Mouse (Mus musculus) forebrain, embryonic 14.5 days (tissue): ENCODE measurements around the gene Txlng. TPM values are rescaled to one million over a fixed set of nuclear protein-coding genes. Genes with fewer than 3 reads are reported as not detected.

Experiments used
- ATAC-seq: fragments of 200-750 bp; cut with Nextera tagmentation; 2 replicates; pipeline ENCODE4 v1.8.0; 2017; ENCODE audit warnings: mild to moderate bottlenecking, moderate library complexity
- DNase-seq: peaks from one replicate; pipeline ENCODE4 v3.0.0-alpha.2; 2015; ENCODE audit warnings: low spot score
- H3K27ac ChIP-seq: fragments of 300-500 bp; sonication (generic); 2 replicates; pipeline ENCODE4 v1.5.1; 2014; ENCODE audit warnings: low read depth, mild to moderate bottlenecking, control low read depth, low read length, moderate library complexity
- H3K27me3 ChIP-seq: fragments of 300-500 bp; sonication (generic); replicated peaks from 2 replicates; pipeline ENCODE4 v1.6.1; 2014; ENCODE audit warnings: low read length, control low read depth, mixed read lengths; ENCODE audit not compliant: control insufficient read depth, insufficient read depth
- H3K36me3 ChIP-seq: fragments of 300-500 bp; sonication (generic); 2 replicates; pipeline ENCODE4 v1.6.1; 2014; ENCODE audit warnings: low read length, control low read depth; ENCODE audit not compliant: control insufficient read depth, insufficient read depth
- H3K4me1 ChIP-seq: fragments of 300-500 bp; sonication (generic); 2 replicates; pipeline ENCODE4 v1.6.1; 2014; ENCODE audit warnings: antibody characterized with exemption, low read length, control low read depth; ENCODE audit not compliant: control insufficient read depth, insufficient read depth
- H3K4me2 ChIP-seq: fragments of 300-500 bp; sonication (generic); 2 replicates; pipeline ENCODE4 v1.6.1; 2014; ENCODE audit warnings: mild to moderate bottlenecking, control low read depth, low read length
- H3K4me3 ChIP-seq: fragments of 300-500 bp; sonication (generic); 2 replicates; pipeline ENCODE4 v1.5.1; 2014; ENCODE audit warnings: low read depth, low read length, control low read depth
- H3K9ac ChIP-seq: fragments of 300-500 bp; sonication (generic); 2 replicates; pipeline ENCODE4 v1.6.1; 2014; ENCODE audit warnings: mild to moderate bottlenecking, low read length, control low read depth, moderate library complexity
- H3K9me3 ChIP-seq: fragments of 300-500 bp; sonication (generic); replicated peaks from 2 replicates; pipeline ENCODE4 v1.6.1; 2016; ENCODE audit warnings: low read length, control low read depth, mixed read lengths; ENCODE audit not compliant: control insufficient read depth
- WGBS: fragments of 180-500 bp; shearing (Covaris S2); extraction: QIAGEN DNeasy Blood & Tissue Kit; methylation state at CpG from one replicate; pipeline ENCODE4 v1.1.7; 2014; 5-methylcytosine and 5-hydroxymethylcytosine counted together
- polyA plus RNA-seq: library from polyadenylated mRNA; unstranded; fragments of >200 nt; fragmentation: Nextera tagmentation; extraction: Ambion mirVana; gene quantifications from 2 replicates; pipeline ENCODE4 v1.2.1, GENCODE M21; 2014

Gene Txlng
- polyA plus RNA-seq: 13.6 and 14.8 TPM in 2 replicates

DNA sequence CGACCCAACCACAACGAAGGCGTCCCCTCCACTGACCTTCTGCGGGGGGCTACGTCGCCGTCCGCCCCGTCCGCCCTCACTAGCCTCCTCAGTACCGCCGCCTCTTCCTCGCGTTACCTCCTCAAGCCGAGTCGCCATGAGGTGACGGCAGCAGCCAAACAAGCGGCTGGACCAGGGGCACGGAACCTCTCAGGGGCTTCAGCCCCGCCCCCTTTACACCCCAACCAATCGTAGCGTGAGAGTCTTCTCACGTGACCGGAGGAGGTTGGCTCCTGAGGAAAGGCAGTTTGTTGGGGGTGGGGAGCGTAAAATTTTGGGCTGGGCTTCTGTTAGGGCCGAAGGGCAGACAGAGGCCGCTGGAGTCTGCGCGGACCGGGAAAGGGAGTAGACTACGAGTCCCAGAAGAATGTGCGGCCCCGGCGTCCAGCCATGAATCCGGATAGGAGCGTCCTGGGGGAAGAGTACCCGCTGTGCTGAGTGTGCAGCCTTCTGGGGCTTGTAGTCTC, at the start of gene Txlng:
Txlng (minus strand) TSS at position 252 of the 506 bp plus-strand sequence.
- peak; percentile 98 for DNase-seq
- H3K4me1 ChIP-seq: no peaks in the 10 kb centered on the region
- H3K4me2 ChIP-seq: peak within 1 kb of the TSS; percentile 69
- H3K27me3 ChIP-seq: no peaks in the 10 kb centered on the region
- no peaks in the 10 kb centered on the region for H3K36me3 ChIP-seq
- H3K9me3 ChIP-seq: no peaks in the 10 kb centered on the region
- peak within 1 kb of the TSS; percentile 48 for H3K4me3 ChIP-seq
- peak within 1 kb of the TSS; percentile 64 for H3K9ac ChIP-seq
- 26% methylated on average over 37 of the region's 37 CpGs for WGBS
- ATAC-seq: peak; percentile 98
- no peak within 1 kb of the TSS for H3K27ac ChIP-seq

GRCm38 (mm10) chrX:162878236-162878635, 49.0 kb upstream of the Txlng start:
- ATAC-seq: no peak
- Histone ChIP-seq H3K4me1 (no peaks in the 10 kb centered on the region), H3K27me3 (no peaks in the 10 kb centered on the region), H3K4me3 (no peak overlapping the region), H3K9ac (no peak overlapping the region), H3K27ac (no peak overlapping the region), H3K36me3 (peaks cover 13% of the 10 kb centered on the region), H3K9me3 (no peaks in the 10 kb centered on the region), H3K4me2 (no peak overlapping the region)
- no peak for DNase-seq
- 91% methylated on average over 3 of the region's 3 CpGs for WGBS

DNA sequence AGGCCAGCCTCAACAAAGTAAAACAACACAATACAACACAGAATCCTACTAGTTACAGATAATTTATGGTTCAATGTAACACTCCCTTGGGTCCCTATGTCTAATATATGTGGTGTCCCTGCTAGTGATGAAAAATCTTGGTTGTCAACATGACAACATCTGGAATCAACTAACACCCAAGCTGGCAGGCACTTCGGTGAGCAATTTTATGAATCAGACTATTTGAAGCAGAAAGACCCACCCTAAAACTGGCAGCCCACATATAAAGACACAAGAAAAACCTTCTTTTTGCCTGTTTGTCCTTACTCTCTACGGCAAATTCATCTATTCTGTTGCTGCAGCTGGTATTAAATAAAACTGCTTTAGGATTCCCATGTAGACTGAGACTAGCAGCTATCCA, 44.5 kb upstream of the Txlng start:
- no peak for ATAC-seq
- Histone ChIP-seq H3K4me1 (no peaks in the 10 kb centered on the region), H3K4me3 (no peak overlapping the region), H3K36me3 (peaks cover 33% of the 10 kb centered on the region), H3K27me3 (no peaks in the 10 kb centered on the region), H3K4me2 (no peak overlapping the region), H3K9me3 (no peaks in the 10 kb centered on the region), H3K27ac (no peak overlapping the region), H3K9ac (no peak overlapping the region)
- 96% methylated on average over 2 of the region's 2 CpGs for WGBS
- DNase-seq: no peak

GRCm38 (mm10) chrX:162871734-162872517, 42.7 kb upstream of the Txlng start:
- H3K36me3 ChIP-seq: peaks cover 27% of the 10 kb centered on the region
- no peak overlapping the region for H3K4me2 ChIP-seq
- H3K27ac ChIP-seq: no peak overlapping the region
- H3K4me1 ChIP-seq: no peaks in the 10 kb centered on the region
- DNase-seq: peak; percentile 47
- no peak overlapping the region for H3K4me3 ChIP-seq
- no peak overlapping the region for H3K9ac ChIP-seq
- 36% methylated on average over 4 of the region's 4 CpGs for WGBS
- H3K27me3 ChIP-seq: no peaks in the 10 kb centered on the region
- no peak for ATAC-seq
- H3K9me3 ChIP-seq: no peaks in the 10 kb centered on the region

GRCm38 (mm10) chrX:162868294-162868965, 39.2 kb upstream of the Txlng start:
- no peaks in the 10 kb centered on the region for H3K27me3 ChIP-seq
- H3K4me1 ChIP-seq: no peaks in the 10 kb centered on the region
- H3K9me3 ChIP-seq: no peaks in the 10 kb centered on the region
- ATAC-seq (no peak), DNase-seq (no peak)
- 78% methylated on average over 3 of the region's 3 CpGs for WGBS
- H3K27ac ChIP-seq: no peak overlapping the region
- peaks cover 24% of the 10 kb centered on the region for H3K36me3 ChIP-seq
- H3K4me3 ChIP-seq: no peak overlapping the region
- H3K9ac ChIP-seq: no peak overlapping the region
- no peak overlapping the region for H3K4me2 ChIP-seq

- Histone ChIP-seq H3K36me3 (no peaks in the 10 kb centered on the region), H3K27me3 (no peaks in the 10 kb centered on the region), H3K9me3 (no peaks in the 10 kb centered on the region), H3K4me3 (no peak overlapping the region), H3K9ac (no peak overlapping the region), H3K4me1 (no peaks in the 10 kb centered on the region), H3K27ac (no peak overlapping the region), H3K4me2 (no peak overlapping the region)
- ATAC-seq: no peak
- DNase-seq: no peak
- WGBS: 100% methylated on average over 1 of the region's 1 CpGs
Observed at GRCm38 (mm10) chrX:162848682-162849081, 19.4 kb upstream of the Txlng start.

DNA sequence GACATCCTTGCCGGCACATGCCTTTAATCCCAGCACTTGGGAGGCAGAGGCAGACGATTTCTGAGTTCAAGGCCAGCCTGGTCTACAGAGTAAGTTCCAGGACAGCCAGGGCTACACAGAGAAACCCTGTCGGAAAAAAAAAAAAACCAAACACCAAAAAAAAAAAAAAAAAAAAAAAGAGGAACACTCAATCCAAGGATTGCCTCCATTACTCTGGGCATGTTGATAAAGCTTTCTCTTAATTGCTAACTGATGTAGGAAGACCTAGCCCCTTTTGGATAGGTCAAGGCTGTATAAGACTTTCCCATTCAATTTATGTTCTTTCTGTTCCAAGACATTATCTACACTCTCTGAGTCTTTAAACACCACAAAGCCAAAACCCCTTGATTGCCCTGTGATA, 16.3 kb upstream of the Txlng start:
- no peaks in the 10 kb centered on the region for H3K36me3 ChIP-seq
- H3K4me1 ChIP-seq: no peaks in the 10 kb centered on the region
- H3K9me3 ChIP-seq: no peaks in the 10 kb centered on the region
- DNase-seq (no peak), ATAC-seq (no peak)
- 82% methylated on average over 3 of the region's 3 CpGs for WGBS
- no peak overlapping the region for H3K4me2 ChIP-seq
- H3K27me3 ChIP-seq: no peaks in the 10 kb centered on the region
- no peak overlapping the region for H3K4me3 ChIP-seq
- no peak overlapping the region for H3K27ac ChIP-seq
- no peak overlapping the region for H3K9ac ChIP-seq

GRCm38 (mm10) chrX:162844447-162845100, 15.3 kb upstream of the Txlng start:
- no peaks in the 10 kb centered on the region for H3K36me3 ChIP-seq
- 65% methylated on average over 8 of the region's 8 CpGs for WGBS
- ATAC-seq: no peak

More at GRCm38 (mm10) chrX:162844447-162845100, 15.3 kb upstream of the Txlng start:
- no peak overlapping the region for H3K27ac ChIP-seq
- H3K4me2 ChIP-seq: no peak overlapping the region
- no peak for DNase-seq
- no peaks in the 10 kb centered on the region for H3K27me3 ChIP-seq
- no peaks in the 10 kb centered on the region for H3K9me3 ChIP-seq
- H3K4me1 ChIP-seq: no peaks in the 10 kb centered on the region
- no peak overlapping the region for H3K4me3 ChIP-seq
- no peak overlapping the region for H3K9ac ChIP-seq
